Mouse (Mus musculus): ENCODE measurements around the gene Fchsd2. TPM values are rescaled to one million over a fixed set of nuclear protein-coding genes. Genes with fewer than 3 reads are reported as not detected.

Fchsd2 gene
- polyA plus RNA-seq, 1 experiment from 2014 or later: 19.0 TPM

- DNase-seq (ENCODE audit: low spot score): no peak
- Histone ChIP-seq H3K4me3 (no peak overlapping the region), H3K27ac (replicated peaks) (no peak overlapping the region), H3K27me3 (ENCODE audit: low read depth, poor library complexity, severe bottlenecking) (peaks cover 15% of the 10 kb centered on the region), H3K9me3 (replicated peaks) (no peaks in the 10 kb centered on the region), H3K4me1 (peaks cover 7% of the 10 kb centered on the region), H3K36me3 (peaks cover 49% of the 10 kb centered on the region)
- WGBS: 92% methylated on average over 5 of the region's 5 CpGs
These were observed 198.5 kb downstream of the Fchsd2 start for GRCm38 (mm10) chr7:101291211-101291610.

- 87% methylated on average over 8 of the region's 8 CpGs for WGBS
- Histone ChIP-seq H3K27me3 (ENCODE audit: low read depth, poor library complexity, severe bottlenecking) (peaks cover 18% of the 10 kb centered on the region), H3K4me3 (no peak overlapping the region), H3K4me1 (peaks cover 11% of the 10 kb centered on the region), H3K9me3 (replicated peaks) (no peaks in the 10 kb centered on the region), H3K27ac (replicated peaks) (no peak overlapping the region), H3K36me3 (peaks cover 47% of the 10 kb centered on the region)
- no peak for DNase-seq (ENCODE audit: low spot score)
These were observed 199.0 kb downstream of the Fchsd2 start for GRCm38 (mm10) chr7:101291641-101292040.

GRCm38 (mm10) chr7:101292086-101292485 lies 199.4 kb downstream of the Fchsd2 start:
- 78% methylated on average over 4 of the region's 4 CpGs for WGBS
- no peak overlapping the region for H3K27ac ChIP-seq (replicated peaks)
- peaks cover 16% of the 10 kb centered on the region for H3K4me1 ChIP-seq

DNA sequence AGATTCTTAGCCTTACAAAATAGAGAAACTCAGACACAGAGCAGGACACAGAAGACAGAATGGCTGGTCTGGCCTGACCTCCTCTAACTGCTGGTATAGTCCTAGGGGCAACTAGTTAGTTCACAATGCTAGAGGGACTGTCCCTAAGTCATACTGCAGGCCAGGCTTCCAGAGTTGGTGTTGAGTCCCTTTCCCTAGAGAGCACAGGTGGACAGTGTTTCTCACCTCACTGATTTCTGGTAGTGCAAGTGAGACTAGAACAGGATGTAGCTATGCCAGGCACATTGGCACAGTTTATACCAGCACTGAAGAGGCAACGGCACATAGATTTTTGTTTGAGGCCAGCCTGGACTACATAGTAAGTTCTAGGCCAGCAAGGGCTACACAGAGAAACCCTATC lies 200.0 kb downstream of the Fchsd2 start:
- Histone ChIP-seq H3K9me3 (replicated peaks) (no peaks in the 10 kb centered on the region), H3K27me3 (ENCODE audit: low read depth, poor library complexity, severe bottlenecking) (peaks cover 28% of the 10 kb centered on the region), H3K4me3 (no peak overlapping the region), H3K36me3 (peaks cover 38% of the 10 kb centered on the region), H3K4me1 (peaks cover 16% of the 10 kb centered on the region), H3K27ac (replicated peaks) (no peak overlapping the region)
- DNase-seq (ENCODE audit: low spot score): no peak
- WGBS: 88% methylated on average over 1 of the region's 1 CpGs

More at GRCm38 (mm10) chr7:101292086-101292485, 199.4 kb downstream of the Fchsd2 start:
- no peak for DNase-seq (ENCODE audit: low spot score)
- no peaks in the 10 kb centered on the region for H3K9me3 ChIP-seq (replicated peaks)
- H3K4me3 ChIP-seq: no peak overlapping the region
- H3K27me3 ChIP-seq (ENCODE audit: low read depth, poor library complexity, severe bottlenecking): peaks cover 21% of the 10 kb centered on the region
- H3K36me3 ChIP-seq: peaks cover 43% of the 10 kb centered on the region

- DNase-seq (ENCODE audit: low spot score): no peak
- Histone ChIP-seq H3K36me3 (peaks cover 35% of the 10 kb centered on the region), H3K9me3 (replicated peaks) (no peaks in the 10 kb centered on the region), H3K27me3 (ENCODE audit: low read depth, poor library complexity, severe bottlenecking) (peaks cover 32% of the 10 kb centered on the region), H3K27ac (replicated peaks) (no peak overlapping the region), H3K4me3 (no peak overlapping the region), H3K4me1 (peaks cover 16% of the 10 kb centered on the region)
- 58% methylated on average over 4 of the region's 4 CpGs for WGBS
These were observed 200.5 kb downstream of the Fchsd2 start for GRCm38 (mm10) chr7:101293138-101293537.

DNA sequence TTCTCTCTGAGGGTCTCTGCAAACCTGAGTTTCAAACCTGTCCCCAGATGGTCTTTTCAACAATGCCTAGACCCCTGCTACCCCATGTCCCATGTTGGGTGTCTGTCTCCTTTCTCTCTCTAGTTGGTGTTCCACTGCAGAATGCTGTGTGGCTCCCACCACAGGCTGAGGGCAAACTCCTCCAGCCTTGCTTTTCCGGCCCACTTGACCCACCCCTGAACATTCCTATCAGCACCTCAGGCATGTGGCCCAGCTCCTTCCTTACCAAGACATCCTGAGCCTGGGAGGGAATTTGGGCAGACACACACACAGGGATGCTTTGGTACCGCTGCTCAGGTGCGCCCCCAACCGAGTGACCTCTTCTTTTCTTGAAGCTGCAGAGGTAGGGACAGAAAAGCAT lies 200.9 kb downstream of the Fchsd2 start:
- no peak for DNase-seq (ENCODE audit: low spot score)
- H3K9me3 ChIP-seq (replicated peaks): no peaks in the 10 kb centered on the region
- H3K4me1 ChIP-seq: peaks cover 16% of the 10 kb centered on the region
- H3K27ac ChIP-seq (replicated peaks): no peak overlapping the region
- H3K4me3 ChIP-seq: no peak overlapping the region
- WGBS: 42% methylated on average over 4 of the region's 4 CpGs
- H3K36me3 ChIP-seq: peaks cover 35% of the 10 kb centered on the region
- peaks cover 37% of the 10 kb centered on the region for H3K27me3 ChIP-seq (ENCODE audit: low read depth, poor library complexity, severe bottlenecking)

DNA sequence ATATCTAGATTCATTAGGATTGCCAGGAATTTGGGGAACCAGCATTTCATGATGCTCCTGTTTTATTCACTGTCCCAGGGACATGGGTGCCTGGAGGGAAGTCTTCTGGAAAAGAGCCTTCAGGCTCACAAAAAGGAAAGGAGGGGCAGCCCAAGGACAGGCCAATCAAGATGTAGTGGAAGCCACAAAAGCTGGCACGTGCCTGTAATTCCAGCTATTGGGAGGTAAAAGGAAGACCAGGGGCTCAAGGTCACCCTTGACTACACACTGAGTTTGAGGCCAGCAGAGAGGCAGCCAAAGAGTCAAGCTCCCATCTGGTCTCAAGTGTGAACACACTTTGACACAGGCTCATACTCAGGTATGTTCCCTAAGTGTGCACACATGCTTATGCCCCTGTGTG lies 202.8 kb downstream of the Fchsd2 start:
- WGBS: 73% methylated on average over 1 of the region's 1 CpGs
- Histone ChIP-seq H3K27ac (replicated peaks) (no peak overlapping the region), H3K36me3 (peaks cover 21% of the 10 kb centered on the region), H3K4me1 (peaks cover 24% of the 10 kb centered on the region), H3K4me3 (no peak overlapping the region), H3K27me3 (ENCODE audit: low read depth, poor library complexity, severe bottlenecking) (peaks cover 55% of the 10 kb centered on the region), H3K9me3 (replicated peaks) (no peaks in the 10 kb centered on the region)
- no peak for DNase-seq (ENCODE audit: low spot score)

- 11% methylated on average over 35 of the region's 35 CpGs for WGBS
- peak overlapping the region; percentile 57; the same call in 1 of the 2 replicates for H3K27ac ChIP-seq (replicated peaks)
- H3K27me3 ChIP-seq (ENCODE audit: low read depth, poor library complexity, severe bottlenecking): peaks cover 62% of the 10 kb centered on the region
These were observed 203.8 kb downstream of the Fchsd2 start for GRCm38 (mm10) chr7:101296252-101297022.

GRCm38 (mm10) chr7:101297023-101297405 lies 204.4 kb downstream of the Fchsd2 start:
- H3K4me3 ChIP-seq: peak overlapping the region; percentile 52
- peaks cover 13% of the 10 kb centered on the region; the same call in 1 of the 2 replicates for H3K36me3 ChIP-seq
- DNase-seq (ENCODE audit: low spot score): no peak
- 22% methylated on average over 8 of the region's 8 CpGs for WGBS
- peak overlapping the region; percentile 57; the same call in 1 of the 2 replicates for H3K27ac ChIP-seq (replicated peaks)
- H3K9me3 ChIP-seq (replicated peaks): no peaks in the 10 kb centered on the region
- H3K4me1 ChIP-seq: peaks cover 38% of the 10 kb centered on the region
- peaks cover 62% of the 10 kb centered on the region for H3K27me3 ChIP-seq (ENCODE audit: low read depth, poor library complexity, severe bottlenecking)

More at GRCm38 (mm10) chr7:101296252-101297022, 203.8 kb downstream of the Fchsd2 start:
- H3K9me3 ChIP-seq (replicated peaks): no peaks in the 10 kb centered on the region
- H3K36me3 ChIP-seq: peaks cover 18% of the 10 kb centered on the region; the same call in 1 of the 2 replicates
- peaks cover 34% of the 10 kb centered on the region for H3K4me1 ChIP-seq
- H3K4me3 ChIP-seq: peak overlapping the region; percentile 52
- peak; percentile 85 for DNase-seq (ENCODE audit: low spot score)

DNA sequence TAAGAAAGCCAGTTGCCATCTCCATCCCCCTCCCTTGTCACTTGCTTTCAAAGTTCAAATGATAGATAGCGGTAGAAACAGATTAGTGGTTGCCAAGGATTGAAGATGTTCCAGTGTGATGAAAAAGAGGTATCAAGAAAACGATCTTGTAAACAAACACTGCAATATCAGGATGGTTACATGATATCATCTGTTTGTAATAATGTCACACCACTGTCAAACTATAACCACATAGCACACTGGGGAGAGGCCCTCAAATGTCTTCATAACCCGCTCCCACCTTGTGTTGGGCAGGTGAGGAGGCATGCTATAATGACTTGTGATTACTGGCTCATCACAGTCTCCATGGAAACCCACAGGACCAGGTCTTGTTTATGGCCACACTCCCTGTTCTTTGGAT lies 205.7 kb downstream of the Fchsd2 start:
- 90% methylated on average over 3 of the region's 3 CpGs for WGBS
- Histone ChIP-seq H3K27me3 (ENCODE audit: low read depth, poor library complexity, severe bottlenecking) (peaks cover 62% of the 10 kb centered on the region), H3K9me3 (replicated peaks) (no peaks in the 10 kb centered on the region), H3K36me3 (0 out of 2 replicates have a peak, but pooled peaks cover 5% of the 10 kb centered on the region), H3K27ac (replicated peaks) (no peak overlapping the region), H3K4me1 (peaks cover 46% of the 10 kb centered on the region), H3K4me3 (no peak overlapping the region)
- no peak for DNase-seq (ENCODE audit: low spot score)

DNA sequence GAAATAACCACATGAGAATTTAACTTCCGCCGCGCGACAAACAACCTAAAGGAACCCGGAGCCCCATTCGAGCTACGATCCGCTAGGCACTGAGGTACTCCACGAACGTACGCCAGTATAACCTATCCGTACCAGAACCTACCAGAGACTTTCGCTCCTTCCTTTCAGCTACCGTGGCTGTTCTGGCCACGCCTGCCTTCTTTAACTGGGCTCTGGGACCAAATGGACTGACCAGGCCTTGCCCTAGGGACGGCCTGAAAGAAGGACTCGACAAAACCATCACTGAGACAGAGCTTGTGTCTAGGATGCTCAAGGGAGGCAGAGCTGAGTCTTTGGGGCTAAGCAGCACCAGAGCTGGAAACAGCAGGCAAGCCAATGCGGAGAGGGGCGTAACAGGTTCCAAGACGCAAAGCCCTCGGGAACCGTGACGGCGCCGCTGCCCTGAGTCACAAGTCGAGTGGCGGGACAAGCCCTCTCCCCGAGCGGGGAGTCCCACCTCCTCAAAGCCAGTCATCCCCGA lies 208.8 kb downstream of the Fchsd2 start:
- Histone ChIP-seq H3K27ac (replicated peaks) (peak overlapping the region; percentile 87), H3K36me3 (no peaks in the 10 kb centered on the region), H3K27me3 (ENCODE audit: low read depth, poor library complexity, severe bottlenecking) (peaks cover 46% of the 10 kb centered on the region), H3K4me1 (peaks cover 37% of the 10 kb centered on the region), H3K4me3 (peak overlapping the region; percentile 78), H3K9me3 (replicated peaks) (no peaks in the 10 kb centered on the region)
- WGBS: under 1% methylated on average over 30 of the region's 30 CpGs
- DNase-seq (ENCODE audit: low spot score): no peak

DNA sequence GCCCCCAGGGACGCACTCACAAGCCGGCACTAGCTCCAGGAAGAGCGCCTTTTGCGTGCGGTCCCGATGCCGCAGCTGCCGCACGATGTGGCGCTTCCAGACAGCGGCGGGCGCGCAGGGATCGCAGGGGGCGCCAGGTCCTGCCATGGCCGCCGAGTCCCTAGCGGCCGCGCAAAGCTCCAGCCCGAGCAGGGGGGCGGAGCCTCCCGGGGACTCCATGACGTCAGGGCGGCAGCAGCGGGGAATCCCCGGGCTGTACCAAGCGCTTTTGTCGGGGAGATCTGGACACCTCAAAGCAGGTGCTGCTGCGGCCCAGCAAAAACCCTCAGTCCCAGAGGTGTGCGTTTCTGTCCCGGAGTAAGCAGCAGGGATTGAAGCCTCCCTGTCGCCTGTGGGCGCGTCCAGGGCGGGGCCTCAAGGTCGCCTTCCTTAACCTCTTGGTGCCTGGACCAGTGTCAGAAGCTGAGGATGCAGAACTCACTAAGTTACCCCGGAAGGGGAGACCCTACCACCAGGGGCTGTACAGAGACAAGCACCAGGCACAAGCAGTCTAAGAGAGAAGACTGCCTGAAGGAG lies 209.3 kb downstream of the Fchsd2 start, which contains the start of gene Atg16l2:
Atg16l2 (minus strand) TSS at position 371 of the 576 bp plus-strand sequence.
- WGBS: under 1% methylated on average over 39 of the region's 39 CpGs
- peak within 1 kb of the TSS; percentile 87 for H3K27ac ChIP-seq (replicated peaks)
- H3K27me3 ChIP-seq (ENCODE audit: low read depth, poor library complexity, severe bottlenecking): peaks cover 42% of the 10 kb centered on the region

GRCm38 (mm10) chr7:101302691-101303090 lies 210.0 kb downstream of the Fchsd2 start:
- Histone ChIP-seq H3K4me1 (peaks cover 30% of the 10 kb centered on the region), H3K9me3 (replicated peaks) (no peaks in the 10 kb centered on the region), H3K27me3 (ENCODE audit: low read depth, poor library complexity, severe bottlenecking) (peaks cover 35% of the 10 kb centered on the region), H3K4me3 (peak overlapping the region; percentile 78), H3K27ac (replicated peaks) (peak overlapping the region; percentile 87), H3K36me3 (no peaks in the 10 kb centered on the region)
- 27% methylated on average over 7 of the region's 7 CpGs for WGBS
- DNase-seq (ENCODE audit: low spot score): no peak

More for the DNA sequence above, 209.3 kb downstream of the Fchsd2 start, which contains the start of gene Atg16l2:
- H3K4me3 ChIP-seq: peak within 1 kb of the TSS; percentile 78
- H3K9me3 ChIP-seq (replicated peaks): no peaks in the 10 kb centered on the region
- DNase-seq (ENCODE audit: low spot score): peak; percentile 95
- peaks cover 32% of the 10 kb centered on the region for H3K4me1 ChIP-seq
- H3K36me3 ChIP-seq: no peaks in the 10 kb centered on the region
